In the genomic region with DNA sequence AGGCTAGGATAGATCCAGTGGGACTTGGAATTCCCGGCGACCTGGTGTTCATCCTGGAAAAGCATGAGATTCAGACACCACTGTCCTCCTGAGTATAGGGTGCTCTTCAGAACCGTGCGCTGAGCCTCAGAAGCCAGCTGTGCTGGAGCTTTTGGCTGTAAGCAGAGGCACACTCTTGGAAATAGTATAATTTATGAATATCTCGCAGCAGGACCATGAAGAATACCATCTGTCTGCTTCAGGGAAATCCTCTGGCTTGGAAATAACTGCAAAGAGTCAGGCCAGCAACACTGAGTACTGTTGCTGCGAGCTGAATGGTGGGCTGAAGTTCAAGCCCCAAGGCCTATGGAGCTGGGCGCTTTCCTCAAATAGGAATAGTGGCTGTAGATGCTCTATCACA, we compare ENCODE assay signal across 19 mouse cellular contexts. TPM values are rescaled to one million over a fixed set of nuclear protein-coding genes. Genes with fewer than 3 reads are reported as not detected.
DNase-seq lines count a peak whose midpoint lies in the region; ATAC-seq and TF ChIP-seq lines count a peak whose summit lies in the region.
"Had no signal": no experiment of that assay in that cellular context is flagged by ENCODE, and none has a peak within 500 bp of the region (broad histone marks: within the 10 kb centered on the region; RNA-seq: fewer than 3 reads in every experiment).

No protein-coding gene starts in this region.

- no peak overlapping the region for H3K4me3 ChIP-seq in lung, embryonic 14.5 days (ENCODE audit: low read depth, low read length)
- no peak overlapping the region for H3K4me3 ChIP-seq in intestine, embryonic 15.5 days (replicated peaks)
- H3K4me3 ChIP-seq in intestine, embryonic 16.5 days (ENCODE audit: low read length), result no peak overlapping the region
- H3K4me3 ChIP-seq: heart, embryonic 12.5 days; limb, embryonic 12.5 days; midbrain, embryonic 12.5 days had no signal

- 66% methylated on average over 7 of the region's 7 CpGs for WGBS in lung, embryonic 14.5 days
- 63% methylated on average over 7 of the region's 7 CpGs for WGBS in intestine, embryonic 15.5 days
- 59% methylated on average over 7 of the region's 7 CpGs for WGBS in intestine, embryonic 16.5 days

- no peak for DNase-seq in frontal cortex, adult 2 months (ENCODE audit: extremely low spot score in 1 of 2, low spot score in 1 of 2)
- DNase-seq in lung, embryonic 14.5 days, result peak; percentile 50
- DNase-seq in lung, postnatal 25 days (ENCODE audit: low spot score), result no peak
- DNase-seq in right cerebral cortex, postnatal 36 days (ENCODE audit: low spot score in 2 of 2), result no peak
- DNase-seq: adrenal gland, adult 2 months; cerebellum, adult 9-10 months; gastrocnemius, postnatal 10 days; heart, postnatal 10 days; kidney, postnatal 4 days; liver, postnatal 0 days; thymus, postnatal 25 days had no signal

- no peak overlapping the region for H3K9ac ChIP-seq in lung, embryonic 14.5 days
- no peak overlapping the region for H3K9ac ChIP-seq in intestine, embryonic 15.5 days
- H3K9ac ChIP-seq in intestine, embryonic 16.5 days (ENCODE audit: low read depth, low read length), result no peak overlapping the region
- H3K9ac ChIP-seq: heart, embryonic 12.5 days; limb, embryonic 12.5 days; liver, postnatal 0 days; midbrain, embryonic 12.5 days had no signal

- H3K36me3 ChIP-seq in lung, embryonic 14.5 days (ENCODE audit: insufficient read depth), result no peaks in the 10 kb centered on the region
- H3K36me3 ChIP-seq in intestine, embryonic 15.5 days, result no peaks in the 10 kb centered on the region
- no peaks in the 10 kb centered on the region for H3K36me3 ChIP-seq in intestine, embryonic 16.5 days (ENCODE audit: control insufficient read depth, insufficient read depth, low read length)
- H3K36me3 ChIP-seq: heart, embryonic 12.5 days had no signal

- no peak overlapping the region for H3K27ac ChIP-seq in lung, embryonic 14.5 days (ENCODE audit: low read depth)
- no peak overlapping the region for H3K27ac ChIP-seq in intestine, embryonic 15.5 days
- H3K27ac ChIP-seq in intestine, embryonic 16.5 days (ENCODE audit: low read length), result no peak overlapping the region
- H3K27ac ChIP-seq: limb, embryonic 12.5 days; midbrain, embryonic 12.5 days had no signal

- ATAC-seq in frontal cortex, adult (ENCODE audit: low TSS enrichment), result peak; percentile 21; the same call in 1 of the 2 replicates
- peak; percentile 56; the same call in 1 of the 2 replicates for ATAC-seq in lung, embryonic 14.5 days (ENCODE audit: insufficient read depth)
- ATAC-seq in intestine, embryonic 15.5 days, result 0 out of 2 replicates have a peak, but pooled peaks have one; percentile 34
- peak; percentile 33; the same call in 1 of the 2 replicates for ATAC-seq in intestine, embryonic 16.5 days
- ATAC-seq: inflammation-experienced regulatory T-cells, adult 6 months; liver, postnatal 0 days had no signal

- no peaks in the 10 kb centered on the region for H3K4me1 ChIP-seq in lung, embryonic 14.5 days (ENCODE audit: insufficient read depth)
- no peaks in the 10 kb centered on the region for H3K4me1 ChIP-seq in intestine, embryonic 15.5 days (replicated peaks)
- H3K4me1 ChIP-seq in intestine, embryonic 16.5 days (ENCODE audit: control insufficient read depth, insufficient read depth, low read length), result no peaks in the 10 kb centered on the region
- H3K4me1 ChIP-seq: heart, embryonic 12.5 days had no signal

- H3K4me2 ChIP-seq in lung, embryonic 14.5 days, result no peak overlapping the region
- no peak overlapping the region for H3K4me2 ChIP-seq in intestine, embryonic 15.5 days (replicated peaks)
- no peak overlapping the region for H3K4me2 ChIP-seq in intestine, embryonic 16.5 days (ENCODE audit: low read depth, low read length)
- H3K4me2 ChIP-seq: heart, embryonic 12.5 days; limb, embryonic 12.5 days; liver, embryonic 11.5 days; midbrain, embryonic 12.5 days had no signal

- TF ChIP-seq CTCF in lung, embryonic 14.5 days (IDR thresholded peaks at IDR 0.05; ENCODE audit: low read depth), result no peak

- no peaks in the 10 kb centered on the region for H3K9me3 ChIP-seq in lung, embryonic 14.5 days (ENCODE audit: low read depth, low read length)
- H3K9me3 ChIP-seq in intestine, embryonic 15.5 days, result no peaks in the 10 kb centered on the region
- no peaks in the 10 kb centered on the region for H3K9me3 ChIP-seq in intestine, embryonic 16.5 days (ENCODE audit: control insufficient read depth, low read length)
- H3K9me3 ChIP-seq: heart, embryonic 12.5 days; limb, embryonic 12.5 days; midbrain, embryonic 12.5 days had no signal

- no peaks in the 10 kb centered on the region for H3K27me3 ChIP-seq in lung, embryonic 14.5 days (ENCODE audit: insufficient read depth, low read length)
- no peaks in the 10 kb centered on the region for H3K27me3 ChIP-seq in intestine, embryonic 15.5 days (replicated peaks)
- no peaks in the 10 kb centered on the region for H3K27me3 ChIP-seq in intestine, embryonic 16.5 days (replicated peaks; ENCODE audit: control insufficient read depth, insufficient read depth, low read length)
- H3K27me3 ChIP-seq: heart, embryonic 12.5 days; limb, embryonic 12.5 days; midbrain, embryonic 12.5 days had no signal

RNA-seq across cellular contexts. Expression of a gene that starts 29.9 kb away (rescaled TPM):
- 7.5 and 8.0 TPM in 2 replicates for polyA plus RNA-seq in frontal cortex, adult 2 months (2012; rRNA removed)
- 1.2 and 2.0 TPM in 2 replicates for polyA plus RNA-seq in lung, embryonic 14.5 days (2014; fragmentation: Nextera tagmentation; extraction: Ambion mirVana)
- 2.0 and 2.8 TPM in 2 replicates for polyA plus RNA-seq in intestine, embryonic 15.5 days (2015; fragmentation: Nextera tagmentation; extraction: Ambion mirVana)
- 2.0 and 2.6 TPM in 2 replicates for polyA plus RNA-seq in intestine, embryonic 16.5 days (2015; fragmentation: Nextera tagmentation; extraction: Ambion mirVana)
- polyA plus RNA-seq: liver, postnatal 0 days had no signal
